Mouse (Mus musculus) forebrain, embryonic 12.5 days (tissue): ENCODE results near the gene Calm3. TPM values are rescaled to one million over a fixed set of nuclear protein-coding genes. Genes with fewer than 3 reads are reported as not detected.

ENCODE experiments used
- ATAC-seq: fragments of 200-750 bp; cut with Nextera tagmentation; 2 replicates; pipeline ENCODE4 v1.8.0; 2017; ENCODE audit warnings: moderate TSS enrichment; ENCODE audit not compliant: low FRiP score
- H3K27ac ChIP-seq: fragments of 300-500 bp; sonication (generic); 2 replicates; pipeline ENCODE4 v1.5.1; 2016; ENCODE audit warnings: mild to moderate bottlenecking
- H3K27me3 ChIP-seq: fragments of 300-500 bp; sonication (generic); 2 replicates; pipeline ENCODE4 v1.6.1; 2016; ENCODE audit warnings: mild to moderate bottlenecking
- H3K36me3 ChIP-seq: fragments of 300-500 bp; sonication (generic); replicated peaks from 2 replicates; pipeline ENCODE4 v1.6.1; 2016; ENCODE audit warnings: mild to moderate bottlenecking
- H3K4me1 ChIP-seq: fragments of 300-500 bp; sonication (generic); 2 replicates; pipeline ENCODE4 v1.6.1; 2016
- H3K4me2 ChIP-seq: fragments of 300-500 bp; sonication (generic); 2 replicates; pipeline ENCODE4 v1.6.1; 2016; ENCODE audit warnings: mild to moderate bottlenecking, moderate library complexity
- H3K4me3 ChIP-seq: fragments of 300-500 bp; sonication (generic); replicated peaks from 2 replicates; pipeline ENCODE4 v1.5.1; 2016; ENCODE audit warnings: mild to moderate bottlenecking
- H3K9ac ChIP-seq: fragments of 300-500 bp; sonication (generic); 2 replicates; pipeline ENCODE4 v1.6.1; 2016; ENCODE audit warnings: mild to moderate bottlenecking
- H3K9me3 ChIP-seq: fragments of 300-500 bp; sonication (generic); 2 replicates; pipeline ENCODE4 v1.6.1; 2016
- WGBS: fragments of 180-500 bp; shearing (Covaris S2); methylation state at CpG from one replicate; pipeline ENCODE4 v1.1.7; 2016; 5-methylcytosine and 5-hydroxymethylcytosine counted together
- polyA plus RNA-seq: library from polyadenylated mRNA; unstranded; fragments of >200 nt; fragmentation: Nextera tagmentation; extraction: Ambion mirVana; gene quantifications from 2 replicates; pipeline ENCODE4 v1.2.1, GENCODE M21; 2016

Gene Calm3
- polyA plus RNA-seq, 1 experiment from 2014 or later = 234 TPM

DNA sequence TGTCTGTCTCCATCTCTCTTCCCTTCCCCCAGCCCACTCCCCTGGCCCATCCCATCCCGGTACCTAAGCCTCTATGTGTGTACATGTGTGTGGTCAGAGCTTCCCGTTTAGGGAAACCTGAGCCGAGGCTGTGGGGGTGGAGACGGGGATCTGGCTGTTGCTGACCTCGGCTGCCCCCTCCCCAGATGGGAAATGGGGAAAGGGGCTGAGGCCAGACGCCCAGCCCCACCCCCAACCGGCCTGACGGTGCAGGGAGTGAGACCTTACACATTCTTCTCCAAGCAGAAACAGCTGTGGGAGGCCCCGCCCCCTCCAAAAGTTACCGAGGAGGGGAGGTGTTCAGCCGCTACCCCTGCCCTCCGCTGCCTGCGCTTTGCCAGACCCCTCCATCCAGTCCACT is 47.3 kb downstream of the Calm3 start:
- Histone ChIP-seq H3K36me3 (peaks cover 6% of the 10 kb centered on the region), H3K27ac (peak overlapping the region; percentile 81), H3K9ac (peak overlapping the region; percentile 86), H3K4me1 (peaks cover 41% of the 10 kb centered on the region), H3K4me3 (peak overlapping the region; percentile 78), H3K4me2 (peak overlapping the region; percentile 92), H3K27me3 (no peaks in the 10 kb centered on the region), H3K9me3 (no peaks in the 10 kb centered on the region)
- ATAC-seq = no peak
- WGBS = 3% methylated on average over 13 of the region's 13 CpGs

DNA sequence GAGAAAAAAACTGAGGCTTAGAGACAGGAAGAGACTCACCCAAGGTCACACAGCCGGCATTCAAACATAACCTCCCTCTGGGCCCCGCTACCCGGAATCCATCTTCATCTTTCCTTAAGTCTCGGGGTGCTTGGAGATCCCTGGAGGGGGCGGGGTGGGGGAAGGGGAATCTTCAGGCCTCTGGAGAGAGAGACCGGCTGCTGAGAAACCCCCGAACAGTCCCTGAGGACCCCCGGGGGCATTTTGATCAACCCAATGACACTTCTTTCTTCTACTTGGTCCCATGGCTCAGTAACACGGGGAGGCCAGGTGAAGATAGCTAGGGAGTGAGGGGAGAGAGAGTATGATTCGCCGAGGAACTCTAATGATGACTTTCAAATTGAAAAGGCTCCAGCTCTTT is 47.9 kb downstream of the Calm3 start:
- ATAC-seq = no peak
- H3K27ac ChIP-seq = peak overlapping the region; percentile 81
- H3K4me1 ChIP-seq = peaks cover 39% of the 10 kb centered on the region

DNA sequence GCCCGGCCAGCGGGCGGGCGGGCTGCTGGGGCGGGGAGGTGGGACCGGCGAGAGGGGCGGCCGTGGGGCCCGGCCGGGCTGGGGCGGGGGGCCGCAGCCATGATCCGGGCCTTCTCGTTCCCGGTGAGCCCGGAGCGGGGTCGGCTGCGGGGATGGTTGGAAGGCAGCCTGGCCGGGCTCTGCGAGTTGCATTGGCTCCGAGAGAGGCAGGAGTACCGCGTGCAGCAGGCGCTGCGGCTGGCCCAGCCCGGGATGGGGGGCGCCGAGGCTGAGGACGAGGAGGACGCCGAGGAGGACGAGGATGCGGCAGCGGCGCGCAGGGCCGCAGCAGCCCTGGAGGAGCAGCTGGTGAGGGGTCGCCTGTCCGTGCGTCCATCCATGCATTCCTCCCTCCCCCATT is 48.6 kb downstream of the Calm3 start:
- peak overlapping the region; percentile 78 for H3K4me3 ChIP-seq
- peaks cover 32% of the 10 kb centered on the region for H3K4me1 ChIP-seq
- H3K9ac ChIP-seq = peak overlapping the region; percentile 86
- H3K4me2 ChIP-seq = peak overlapping the region; percentile 92
- H3K27me3 ChIP-seq = no peaks in the 10 kb centered on the region
- WGBS = under 1% methylated on average over 41 of the region's 42 CpGs
- ATAC-seq = no peak; the same call in 1 of the 2 replicates
- peak overlapping the region; percentile 81 for H3K27ac ChIP-seq
- H3K36me3 ChIP-seq = peaks cover 6% of the 10 kb centered on the region; the same call in 1 of the 2 replicates
- no peaks in the 10 kb centered on the region for H3K9me3 ChIP-seq

More for the DNA sequence above, 47.9 kb downstream of the Calm3 start:
- Histone ChIP-seq H3K27me3 (no peaks in the 10 kb centered on the region), H3K4me2 (peak overlapping the region; percentile 92), H3K9ac (peak overlapping the region; percentile 86), H3K4me3 (peak overlapping the region; percentile 78), H3K9me3 (no peaks in the 10 kb centered on the region), H3K36me3 (peaks cover 6% of the 10 kb centered on the region; the same call in 1 of the 2 replicates)
- 8% methylated on average over 11 of the region's 11 CpGs for WGBS

DNA sequence AGATGAGACGGTGACA is 48.8 kb downstream of the Calm3 start, which contains the start of gene Dact3:
Gene Dact3 (plus strand): TSS at position 8 of the 16 bp plus-strand sequence.
- WGBS = 0% methylated on average over 1 of the region's 1 CpGs
- Histone ChIP-seq H3K27ac (peak within 1 kb of the TSS; percentile 88), H3K9ac (peak within 1 kb of the TSS; percentile 86), H3K36me3 (peaks cover 6% of the 10 kb centered on the region; the same call in 1 of the 2 replicates), H3K4me2 (peak within 1 kb of the TSS; percentile 92), H3K4me3 (peak within 1 kb of the TSS; percentile 78), H3K9me3 (no peaks in the 10 kb centered on the region), H3K4me1 (peaks cover 30% of the 10 kb centered on the region), H3K27me3 (no peaks in the 10 kb centered on the region)
- no peak for ATAC-seq

DNA sequence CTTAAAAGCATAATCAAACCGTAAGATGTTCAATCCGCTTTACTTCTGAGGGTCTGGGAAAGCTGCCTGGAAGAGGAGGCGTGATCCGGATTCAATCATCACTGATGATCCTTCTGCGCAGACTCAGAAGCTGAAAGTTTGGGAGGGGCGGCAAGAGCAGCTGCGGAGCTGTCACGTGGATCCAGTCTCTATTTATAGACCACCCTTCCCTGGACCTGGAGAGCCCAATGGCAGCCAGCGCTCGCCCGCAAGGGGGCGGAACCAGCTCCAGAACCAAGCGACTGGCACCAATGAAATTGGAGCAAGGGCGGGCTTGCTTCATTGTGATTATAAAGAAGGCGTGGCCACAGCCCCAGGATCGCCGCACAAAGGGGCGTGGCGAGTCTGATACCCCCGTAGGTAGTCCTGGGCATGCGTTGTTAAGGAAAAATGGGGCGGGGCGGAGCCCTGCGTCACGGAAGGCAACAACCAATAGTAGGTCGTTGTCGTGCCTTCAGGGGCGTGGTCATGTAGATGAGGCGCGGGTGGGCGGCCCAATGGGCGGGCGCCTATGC is 49.1 kb downstream of the Calm3 start:
- WGBS = under 1% methylated on average over 32 of the region's 33 CpGs
- peak; percentile 97 for ATAC-seq
- H3K4me3 ChIP-seq = peak overlapping the region; percentile 78

DNA sequence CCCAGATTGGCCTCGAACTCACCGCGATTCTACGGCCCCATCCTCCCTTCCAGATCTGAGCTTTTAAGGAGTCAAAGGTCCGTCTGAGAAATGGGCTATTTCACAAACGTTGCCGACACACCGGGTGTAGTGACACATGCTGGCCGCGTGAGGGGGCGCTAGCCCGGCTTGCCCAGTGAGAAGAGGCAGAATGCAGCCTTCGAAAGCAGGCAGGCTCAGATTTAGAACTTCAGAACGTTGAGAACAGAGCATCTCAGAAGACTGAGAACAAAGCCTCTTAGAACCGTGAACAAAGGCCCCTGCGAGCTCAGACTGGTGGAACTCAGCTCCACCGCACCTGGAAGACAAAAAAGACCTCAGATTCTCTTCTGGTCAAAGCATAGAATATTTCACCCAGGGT is 49.7 kb downstream of the Calm3 start:
- no peak for ATAC-seq
- H3K9ac ChIP-seq = peak overlapping the region; percentile 8; the same call in 1 of the 2 replicates
- peak overlapping the region; percentile 78 for H3K4me3 ChIP-seq
- no peaks in the 10 kb centered on the region for H3K27me3 ChIP-seq
- 5% methylated on average over 17 of the region's 17 CpGs for whole genome bisulfite sequencing
- H3K36me3 ChIP-seq = peaks cover 3% of the 10 kb centered on the region; the same call in 1 of the 2 replicates
- H3K9me3 ChIP-seq = no peaks in the 10 kb centered on the region
- H3K27ac ChIP-seq = peak overlapping the region; percentile 88
- H3K4me2 ChIP-seq = peak overlapping the region; percentile 39
- peaks cover 33% of the 10 kb centered on the region for H3K4me1 ChIP-seq

More for the DNA sequence above, 49.1 kb downstream of the Calm3 start:
- Histone ChIP-seq H3K4me1 (peaks cover 30% of the 10 kb centered on the region), H3K9ac (peak overlapping the region; percentile 86), H3K4me2 (peak overlapping the region; percentile 92), H3K27me3 (no peaks in the 10 kb centered on the region), H3K27ac (peak overlapping the region; percentile 88), H3K9me3 (no peaks in the 10 kb centered on the region), H3K36me3 (peaks cover 6% of the 10 kb centered on the region; the same call in 1 of the 2 replicates)

DNA sequence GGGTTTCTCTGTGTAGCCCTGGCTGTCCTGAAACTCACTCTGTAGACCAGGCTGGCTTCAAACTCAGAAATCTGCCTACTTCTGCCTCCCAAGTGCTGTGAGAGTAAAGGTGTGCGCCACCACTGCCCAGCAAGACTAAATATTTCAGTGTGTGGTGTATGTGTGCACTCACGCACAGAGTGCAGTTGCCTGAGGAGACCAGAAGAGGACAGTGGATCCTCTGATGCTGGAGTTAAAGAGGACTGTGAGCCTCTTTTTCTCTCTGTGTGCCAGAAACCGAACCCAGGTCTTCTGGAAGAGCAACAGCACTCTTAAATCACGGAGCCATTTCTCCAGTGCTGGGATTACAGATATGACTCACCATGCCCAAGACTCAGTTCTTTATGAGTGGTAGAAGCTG is 50.5 kb downstream of the Calm3 start:
- H3K4me3 ChIP-seq = no peak overlapping the region
- H3K9ac ChIP-seq = no peak overlapping the region
- H3K9me3 ChIP-seq = no peaks in the 10 kb centered on the region
- H3K4me2 ChIP-seq = no peak overlapping the region
- peaks cover 34% of the 10 kb centered on the region for H3K4me1 ChIP-seq
- H3K27ac ChIP-seq = no peak overlapping the region
- WGBS = 93% methylated on average over 4 of the region's 4 CpGs
- no peaks in the 10 kb centered on the region; the same call in 1 of the 2 replicates for H3K36me3 ChIP-seq
- no peak for ATAC-seq
- no peaks in the 10 kb centered on the region for H3K27me3 ChIP-seq

DNA sequence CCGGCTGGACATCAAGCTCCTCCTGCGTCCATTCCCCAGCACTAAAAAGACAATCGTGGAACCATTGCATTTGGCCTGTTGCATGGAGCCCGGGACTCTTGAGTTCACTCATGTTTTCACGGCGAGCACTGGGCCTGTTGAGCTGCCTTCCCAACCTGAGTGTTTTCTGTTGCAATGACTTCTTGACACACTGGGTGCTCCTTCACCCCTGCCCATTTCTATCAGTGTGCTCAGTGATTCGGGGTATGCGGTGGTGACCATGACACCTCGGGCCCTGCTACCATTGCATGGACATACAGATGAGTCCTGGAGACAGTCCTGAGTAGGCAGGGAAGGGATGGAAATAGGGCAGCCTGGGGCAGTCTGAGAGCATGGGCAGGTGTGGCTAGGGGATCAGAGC is 51.4 kb downstream of the Calm3 start:
- Histone ChIP-seq H3K9me3 (no peaks in the 10 kb centered on the region), H3K4me2 (no peak overlapping the region), H3K27me3 (no peaks in the 10 kb centered on the region), H3K4me1 (peaks cover 34% of the 10 kb centered on the region), H3K4me3 (no peak overlapping the region), H3K36me3 (peaks cover 3% of the 10 kb centered on the region; the same call in 1 of the 2 replicates), H3K27ac (no peak overlapping the region), H3K9ac (no peak overlapping the region)
- WGBS = 94% methylated on average over 9 of the region's 9 CpGs
- ATAC-seq = no peak

DNA sequence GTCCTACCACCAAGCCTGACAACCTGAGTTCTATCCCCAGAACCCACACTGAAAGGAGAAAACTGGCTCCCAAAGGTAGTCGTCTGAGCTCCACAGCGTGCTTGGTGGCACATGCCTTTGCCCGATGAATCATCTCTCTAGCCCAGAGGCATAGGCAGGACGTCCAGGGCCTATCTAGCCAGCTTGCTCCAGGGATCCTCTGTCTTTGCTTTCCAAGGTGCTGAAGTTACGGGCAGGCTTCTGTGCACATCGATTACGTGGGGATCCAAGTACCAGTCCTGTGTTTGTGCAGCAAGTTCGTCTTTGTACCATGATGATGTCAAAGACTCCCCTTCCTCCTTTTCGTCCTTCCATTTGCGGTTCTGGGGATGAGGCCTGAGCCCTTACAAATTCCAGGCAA is 52.3 kb downstream of the Calm3 start:
- Histone ChIP-seq H3K9ac (no peak overlapping the region), H3K4me2 (no peak overlapping the region), H3K27ac (no peak overlapping the region), H3K9me3 (no peaks in the 10 kb centered on the region), H3K27me3 (no peaks in the 10 kb centered on the region), H3K36me3 (peaks cover 9% of the 10 kb centered on the region; the same call in 1 of the 2 replicates), H3K4me1 (peaks cover 27% of the 10 kb centered on the region), H3K4me3 (no peak overlapping the region)
- ATAC-seq = no peak
- WGBS = 87% methylated on average over 10 of the region's 10 CpGs

DNA sequence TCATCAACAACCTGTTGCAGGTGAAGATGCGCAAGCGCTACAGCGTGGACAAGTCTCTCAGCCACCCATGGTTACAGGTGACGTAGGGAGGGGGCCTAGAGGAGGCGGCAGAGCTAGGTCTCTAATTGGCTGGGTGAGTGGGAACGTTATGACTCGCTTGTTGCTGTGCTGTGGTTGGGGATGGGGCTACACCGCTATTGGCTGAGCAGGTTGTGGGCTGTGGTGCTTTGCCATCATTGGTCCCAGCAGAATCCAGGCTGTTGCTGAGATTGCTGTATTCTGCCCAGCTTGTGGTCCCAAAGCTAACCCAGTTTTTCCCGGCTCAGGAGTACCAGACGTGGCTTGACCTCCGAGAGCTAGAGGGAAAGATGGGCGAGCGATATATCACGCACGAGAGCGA is 54.4 kb downstream of the Calm3 start:
- peak overlapping the region; percentile 49 for H3K4me2 ChIP-seq
- H3K36me3 ChIP-seq = peaks cover 25% of the 10 kb centered on the region
- H3K9ac ChIP-seq = 0 out of 2 replicates have a peak overlapping the region, but pooled peaks have one; percentile 25
- H3K4me3 ChIP-seq = peak overlapping the region; percentile 29
- H3K4me1 ChIP-seq = peaks cover 15% of the 10 kb centered on the region
- H3K9me3 ChIP-seq = no peaks in the 10 kb centered on the region
- 9% methylated on average over 16 of the region's 16 CpGs for WGBS
- ATAC-seq = peak; percentile 95
- H3K27ac ChIP-seq = peak overlapping the region; percentile 70
- no peaks in the 10 kb centered on the region for H3K27me3 ChIP-seq

DNA sequence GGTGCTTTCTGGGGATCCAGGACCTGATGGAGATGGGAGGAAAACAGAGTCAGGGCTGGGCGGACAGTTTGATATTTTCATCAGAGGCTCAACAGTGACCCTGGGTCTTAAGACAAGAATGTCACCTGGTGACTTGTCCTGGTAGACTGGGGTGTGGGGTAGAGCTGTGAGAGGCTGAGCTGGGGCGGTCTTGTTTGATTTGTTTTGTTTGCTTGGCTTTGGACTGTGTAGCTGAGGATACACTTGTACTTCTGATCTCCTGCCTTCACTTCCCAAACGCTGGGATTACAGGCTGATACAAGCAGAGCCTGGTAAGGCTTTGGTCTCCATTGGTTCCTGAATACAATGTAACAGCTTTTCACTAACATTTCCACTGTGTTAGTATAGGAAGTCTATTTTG is 56.4 kb downstream of the Calm3 start:
- no peak overlapping the region for H3K27ac ChIP-seq
- H3K36me3 ChIP-seq = peaks cover 34% of the 10 kb centered on the region
- no peaks in the 10 kb centered on the region for H3K9me3 ChIP-seq
- no peak overlapping the region for H3K4me2 ChIP-seq
- no peak for ATAC-seq
- no peak overlapping the region for H3K9ac ChIP-seq
- H3K4me3 ChIP-seq = no peak overlapping the region
- H3K4me1 ChIP-seq = peaks cover 10% of the 10 kb centered on the region
- WGBS = 89% methylated on average over 3 of the region's 3 CpGs
- H3K27me3 ChIP-seq = no peaks in the 10 kb centered on the region
